Mouse (Mus musculus) T-helper 17 cell (primary cell): Measurements from ENCODE around the gene Ccnjl.

ENCODE experiments used
- in situ Hi-C, 2 experiments: fragments of 300-600 bp; cut with MboI, MseI; formaldehyde crosslinking; loops; 1 replicate in 1 of 2; 2 replicates in 1 of 2; pipeline ENCODE4 v1.15.1; 2025; ENCODE audit warnings: high pct_unique_total_duplicates in 2 of 2

Gene Ccnjl

GRCm38 (mm10) chr11:43528683-43529499 is at the start of gene Ccnjl:
TSS of gene Ccnjl (plus strand) at chr11:43528784.
- in situ Hi-C loops = no loop called here

GRCm38 (mm10) chr11:43479376-43479775 is 49.2 kb upstream of the Ccnjl start:
- in situ Hi-C loops = no loop called here

- in situ Hi-C loops = no loop called here
Observed at GRCm38 (mm10) chr11:43480561-43480960, 48.0 kb upstream of the Ccnjl start.

- in situ Hi-C loops = no loop called here
Observed at GRCm38 (mm10) chr11:43481672-43482522, 46.7 kb upstream of the Ccnjl start.

GRCm38 (mm10) chr11:43483122-43483792 is 45.3 kb upstream of the Ccnjl start:
- in situ Hi-C loops = no loop called here

- in situ Hi-C loops = no loop called here
Observed at GRCm38 (mm10) chr11:43484057-43484456, 44.5 kb upstream of the Ccnjl start.

GRCm38 (mm10) chr11:43484652-43485051 is 43.9 kb upstream of the Ccnjl start:
- in situ Hi-C loops = no loop called here

- in situ Hi-C loops = no loop called here
Observed at GRCm38 (mm10) chr11:43485855-43486254, 42.7 kb upstream of the Ccnjl start.

GRCm38 (mm10) chr11:43492663-43493062 is 35.9 kb upstream of the Ccnjl start:
- in situ Hi-C loops = loop anchor here (5.0 to 10.0 kb wide), 3 partner anchors 95 to 832 kb away; partner anchors contain the start of gene 4933415A04Rik (in 2 of the 2)

GRCm38 (mm10) chr11:43493815-43494409 is 34.7 kb upstream of the Ccnjl start:
- in situ Hi-C loops = loop anchor here (5.0 to 10.0 kb wide), 3 partner anchors 93 to 831 kb away; partner anchors contain the start of gene 4933415A04Rik (in 2 of the 2)

GRCm38 (mm10) chr11:43495037-43495436 is 33.5 kb upstream of the Ccnjl start:
- in situ Hi-C loops = loop anchor here in 1 of 2 experiments (10.0 kb wide), 1 partner anchor 830 kb away; no protein-coding TSS in a partner anchor

- in situ Hi-C loops = loop anchor here in 1 of 2 experiments (10.0 kb wide), 1 partner anchor 829 kb away; no protein-coding TSS in a partner anchor
Observed at GRCm38 (mm10) chr11:43495532-43495931, 33.1 kb upstream of the Ccnjl start.

GRCm38 (mm10) chr11:43501256-43501655 is 27.3 kb upstream of the Ccnjl start:
- in situ Hi-C loops = no loop called here

GRCm38 (mm10) chr11:43505188-43505587 is 23.4 kb upstream of the Ccnjl start:
- in situ Hi-C loops = no loop called here

- in situ Hi-C loops = no loop called here
Observed at GRCm38 (mm10) chr11:43507976-43508375, 20.6 kb upstream of the Ccnjl start.

- in situ Hi-C loops = no loop called here
Observed at GRCm38 (mm10) chr11:43509878-43510277, 18.7 kb upstream of the Ccnjl start.

GRCm38 (mm10) chr11:43512661-43513190 is 15.9 kb upstream of the Ccnjl start:
- in situ Hi-C loops = no loop called here

GRCm38 (mm10) chr11:43516344-43517021 is 12.1 kb upstream of the Ccnjl start:
- in situ Hi-C loops = no loop called here

- in situ Hi-C loops = no loop called here
Observed at GRCm38 (mm10) chr11:43517641-43518040, 10.9 kb upstream of the Ccnjl start.

- in situ Hi-C loops = no loop called here
Observed at GRCm38 (mm10) chr11:43518086-43518485, 10.5 kb upstream of the Ccnjl start.
